Comparison of ENCODE assay signal across 8 mouse cellular contexts in the genomic region with DNA sequence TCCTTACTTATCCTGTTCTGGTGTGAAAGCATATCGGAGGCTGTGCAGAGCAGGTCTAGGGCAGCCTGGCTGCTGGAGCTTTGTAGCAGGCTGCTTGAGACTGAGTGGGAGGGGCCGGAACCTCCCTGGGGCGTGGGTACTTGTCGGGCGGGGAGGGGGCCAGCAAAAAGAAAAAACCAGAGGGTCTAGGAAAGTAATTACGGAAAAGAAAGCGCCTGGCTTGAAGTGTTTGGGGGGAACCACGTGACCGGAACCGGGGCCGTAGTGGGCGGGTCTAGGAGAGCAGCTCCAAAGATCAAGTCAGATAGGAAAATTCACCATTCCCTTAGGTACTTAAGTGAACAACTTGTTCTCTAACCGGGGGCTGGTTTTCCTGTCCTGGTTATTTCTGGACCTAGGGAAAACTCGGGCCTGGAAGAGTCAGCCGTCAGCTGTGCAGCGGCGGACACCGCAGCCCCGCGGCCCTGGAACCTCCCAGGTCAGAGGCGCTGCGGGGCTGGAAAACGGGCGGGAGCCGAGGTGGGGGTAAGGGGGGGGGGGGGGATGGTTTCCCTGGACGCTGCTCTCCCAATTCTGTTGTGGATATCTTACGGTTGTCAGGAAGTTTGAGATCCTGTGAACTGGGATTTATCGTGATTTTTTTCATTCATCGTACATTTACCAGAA. TPM values are rescaled to one million over a fixed set of nuclear protein-coding genes. Genes with fewer than 3 reads are reported as not detected.
DNase-seq lines count a peak whose midpoint lies in the region; ATAC-seq and TF ChIP-seq lines count a peak whose summit lies in the region.

Gene Zfp946, plus strand, starts transcription at position 271 of the 666 bp plus-strand sequence.

- peak within 1 kb of the TSS; percentile 65 for H3K9ac ChIP-seq in neural tube, embryonic 15.5 days (replicated peaks)

- H3K9me3 ChIP-seq in neural tube, embryonic 15.5 days (replicated peaks), result no peaks in the 10 kb centered on the region

- H3K4me1 ChIP-seq in lung, adult 2 months (ENCODE audit: control insufficient read depth, insufficient read depth, low read length), result no peaks in the 10 kb centered on the region; the same call in 1 of the 2 replicates
- H3K4me1 ChIP-seq in neural tube, embryonic 15.5 days, result peaks cover 21% of the 10 kb centered on the region

- TF ChIP-seq CTCF in layer of hippocampus, adult 2 months (conservative IDR thresholded peaks at IDR 0.05), result no peak
- no peak for TF ChIP-seq CTCF in lung, adult 2 months (IDR thresholded peaks at IDR 0.05; ENCODE audit: insufficient read depth, low read length)

- DNase-seq in MN1 (ENCODE audit: low spot score), result peak; percentile 84
- DNase-seq in cerebellum, adult 8-10 months, result peak; percentile 73
- DNase-seq in forelimb bud, embryonic 11.5 days (ENCODE audit: low read depth, low spot score), result peak; percentile 90
- peak; percentile 78 for DNase-seq in heart, postnatal 4 days
- peak; percentile 66 to 69 for DNase-seq in layer of hippocampus, adult 2 months (ENCODE audit: low spot score in 2 of 2)
- DNase-seq in lung, adult 2 months, result peak; percentile 85
- peak; percentile 88 for DNase-seq in testis, postnatal 10 days (ENCODE audit: low spot score)

- H3K27me3 ChIP-seq in neural tube, embryonic 15.5 days (replicated peaks), result no peaks in the 10 kb centered on the region

- no peak for TF ChIP-seq POLR2A in lung, adult 2 months (IDR thresholded peaks at IDR 0.05; ENCODE audit: borderline replicate concordance, extremely low read depth, low read depth, low read length)

- peak within 1 kb of the TSS; percentile 76 for H3K4me2 ChIP-seq in neural tube, embryonic 15.5 days

- peak within 1 kb of the TSS; percentile 85 for H3K4me3 ChIP-seq in layer of hippocampus, adult 2 months
- H3K4me3 ChIP-seq in lung, adult 2 months (replicated peaks; ENCODE audit: extremely low read depth, low read depth, low read length), result peak within 1 kb of the TSS; percentile 87
- peak within 1 kb of the TSS; percentile 67 for H3K4me3 ChIP-seq in neural tube, embryonic 15.5 days (replicated peaks)

- H3K27ac ChIP-seq in layer of hippocampus, adult 2 months, result peak within 1 kb of the TSS; percentile 87
- peak within 1 kb of the TSS; percentile 85 for H3K27ac ChIP-seq in neural tube, embryonic 15.5 days (replicated peaks)

- ATAC-seq in neural tube, embryonic 15.5 days (ENCODE audit: low FRiP score), result peak; percentile 95

- H3K36me3 ChIP-seq in neural tube, embryonic 15.5 days, result no peaks in the 10 kb centered on the region

- under 1% methylated on average over 29 of the region's 29 CpGs for WGBS in lung, adult 2 months
- under 1% methylated on average over 29 of the region's 29 CpGs for WGBS in neural tube, embryonic 15.5 days

RNA-seq across cellular contexts. Expression of gene Zfp946, which starts in this region (rescaled TPM):
- total RNA-seq in heart, postnatal 4 days (2021), result 1 to 10 TPM; 5.7 to 6.1 TPM
- 10 to 100 TPM; 11.3 to 12.1 TPM for total RNA-seq in layer of hippocampus, adult 2 months (2021)
- 2.2 and 2.3 TPM in 2 replicates for polyA plus RNA-seq in lung, adult 2 months (2012; rRNA removed)
- 30.9 and 37.4 TPM in 2 replicates for polyA plus RNA-seq in neural tube, embryonic 15.5 days (2015; fragmentation: Nextera tagmentation; extraction: Ambion mirVana)

Comparison
In these comparisons a context has a peak if more than half of its experiments do, and no peak if none do; other contexts are left out.
1. Peak in every context shown above with its lines: DNase-seq, ATAC-seq, H3K4me3 ChIP-seq and H3K27ac ChIP-seq.